Comparison of ENCODE assay signal across 26 mouse cellular contexts in genomic region chr14:72141136-72141535, GRCm38 (mm10).
DNase-seq lines count a peak whose midpoint lies in the region; ATAC-seq and TF ChIP-seq lines count a peak whose summit lies in the region.
"Had no signal": no experiment of that assay in that cellular context is flagged by ENCODE, and none has a peak within 500 bp of the region (broad histone marks: within the 10 kb centered on the region; RNA-seq: fewer than 3 reads in every experiment).

No protein-coding gene starts in this region.

- peaks cover 7% of the 10 kb centered on the region; the same call in 1 of the 2 replicates for H3K4me1 ChIP-seq in forebrain, embryonic 14.5 days (ENCODE audit: control insufficient read depth, insufficient read depth, low read length)
- H3K4me1 ChIP-seq in forebrain, embryonic 13.5 days, result peaks cover 11% of the 10 kb centered on the region
- H3K4me1 ChIP-seq in hindbrain, postnatal 0 days (ENCODE audit: insufficient read depth, low read length), result peaks cover 7% of the 10 kb centered on the region; the same call in 1 of the 2 replicates
- peaks cover 7% of the 10 kb centered on the region for H3K4me1 ChIP-seq in hindbrain, embryonic 10.5 days (replicated peaks)
- H3K4me1 ChIP-seq in midbrain, postnatal 0 days (ENCODE audit: insufficient read depth, low read length), result no peaks in the 10 kb centered on the region
- H3K4me1 ChIP-seq in midbrain, embryonic 15.5 days, result peaks cover 10% of the 10 kb centered on the region
- peaks cover 11% of the 10 kb centered on the region for H3K4me1 ChIP-seq in forebrain, embryonic 12.5 days
- H3K4me1 ChIP-seq: embryonic facial prominence, embryonic 12.5 days; embryonic facial prominence, embryonic 15.5 days had no signal

- H3K27me3 ChIP-seq in forebrain, embryonic 14.5 days (replicated peaks; ENCODE audit: control insufficient read depth, insufficient read depth, low read length), result no peaks in the 10 kb centered on the region
- H3K27me3 ChIP-seq in forebrain, embryonic 13.5 days, result no peaks in the 10 kb centered on the region
- H3K27me3 ChIP-seq in hindbrain, postnatal 0 days (ENCODE audit: insufficient read depth, low read length), result no peaks in the 10 kb centered on the region
- H3K27me3 ChIP-seq in hindbrain, embryonic 10.5 days (ENCODE audit: insufficient read depth, poor library complexity, severe bottlenecking), result no peaks in the 10 kb centered on the region
- H3K27me3 ChIP-seq in midbrain, postnatal 0 days (ENCODE audit: insufficient read depth, low read length), result no peaks in the 10 kb centered on the region; the same call in 1 of the 2 replicates
- no peaks in the 10 kb centered on the region for H3K27me3 ChIP-seq in midbrain, embryonic 15.5 days (replicated peaks)
- peaks cover 6% of the 10 kb centered on the region; the same call in 1 of the 2 replicates for H3K27me3 ChIP-seq in forebrain, embryonic 12.5 days
- H3K27me3 ChIP-seq: embryonic facial prominence, embryonic 12.5 days; embryonic facial prominence, embryonic 15.5 days; heart, embryonic 12.5 days; heart, embryonic 15.5 days; hindbrain, embryonic 12.5 days had no signal

- H3K9me3 ChIP-seq in forebrain, embryonic 14.5 days (replicated peaks; ENCODE audit: control insufficient read depth, low read length), result no peaks in the 10 kb centered on the region
- H3K9me3 ChIP-seq in forebrain, embryonic 13.5 days (replicated peaks), result no peaks in the 10 kb centered on the region
- no peaks in the 10 kb centered on the region for H3K9me3 ChIP-seq in hindbrain, postnatal 0 days (ENCODE audit: low read length)
- H3K9me3 ChIP-seq in hindbrain, embryonic 10.5 days, result no peaks in the 10 kb centered on the region
- no peaks in the 10 kb centered on the region for H3K9me3 ChIP-seq in midbrain, postnatal 0 days (ENCODE audit: low read length)
- no peaks in the 10 kb centered on the region for H3K9me3 ChIP-seq in midbrain, embryonic 15.5 days
- no peaks in the 10 kb centered on the region for H3K9me3 ChIP-seq in forebrain, embryonic 12.5 days
- H3K9me3 ChIP-seq: embryonic facial prominence, embryonic 12.5 days; embryonic facial prominence, embryonic 15.5 days; heart, embryonic 15.5 days; hindbrain, embryonic 12.5 days had no signal

- DNase-seq in forebrain, embryonic 14.5 days (ENCODE audit: low spot score), result peak; percentile 27
- DNase-seq in hindbrain, postnatal 0 days (ENCODE audit: low spot score), result peak; percentile 67
- no peak for DNase-seq in hindbrain, embryonic 10.5 days (ENCODE audit: low spot score)
- DNase-seq in midbrain, postnatal 0 days (ENCODE audit: low spot score), result peak; percentile 77
- DNase-seq: adrenal gland, adult 2 months; adrenal gland, postnatal 14 days; B cell, adult 2 months; cerebellum, adult 11-12 months; cerebellum, adult 9-10 months; cerebellum, postnatal 25 days; forebrain, postnatal 0 days; gastrocnemius, adult 2 months; gastrocnemius, postnatal 14 days; heart, adult 18-20 months; heart, postnatal 10 days; heart, postnatal 4 days had no signal

- WGBS in forebrain, embryonic 14.5 days, result 25% methylated on average over 4 of the region's 4 CpGs
- 38% methylated on average over 4 of the region's 4 CpGs for WGBS in forebrain, embryonic 13.5 days
- 40% methylated on average over 4 of the region's 4 CpGs for WGBS in hindbrain, postnatal 0 days
- 87% methylated on average over 4 of the region's 4 CpGs for WGBS in hindbrain, embryonic 10.5 days
- WGBS in midbrain, postnatal 0 days, result 63% methylated on average over 4 of the region's 4 CpGs
- WGBS in midbrain, embryonic 15.5 days, result 46% methylated on average over 4 of the region's 4 CpGs
- 58% methylated on average over 4 of the region's 4 CpGs for WGBS in forebrain, embryonic 12.5 days

- H3K4me3 ChIP-seq in forebrain, embryonic 14.5 days (ENCODE audit: low read depth, low read length), result no peak overlapping the region
- no peak overlapping the region for H3K4me3 ChIP-seq in forebrain, embryonic 13.5 days
- no peak overlapping the region for H3K4me3 ChIP-seq in hindbrain, postnatal 0 days (ENCODE audit: low read length)
- H3K4me3 ChIP-seq in hindbrain, embryonic 10.5 days, result no peak overlapping the region
- H3K4me3 ChIP-seq in midbrain, postnatal 0 days (ENCODE audit: low read depth, low read length), result no peak overlapping the region
- no peak overlapping the region for H3K4me3 ChIP-seq in midbrain, embryonic 15.5 days
- H3K4me3 ChIP-seq in forebrain, embryonic 12.5 days (replicated peaks), result no peak overlapping the region
- H3K4me3 ChIP-seq: embryonic facial prominence, embryonic 12.5 days; embryonic facial prominence, embryonic 15.5 days; gastrocnemius, adult 2 months; heart, embryonic 12.5 days; heart, embryonic 15.5 days; hindbrain, embryonic 12.5 days had no signal

- no peak for TF ChIP-seq CTCF in hindbrain, postnatal 0 days (IDR thresholded peaks at IDR 0.05; ENCODE audit: low read depth)
- no peak for TF ChIP-seq CTCF in midbrain, postnatal 0 days (IDR thresholded peaks at IDR 0.05)

- ATAC-seq in forebrain, embryonic 14.5 days, result no peak
- ATAC-seq in forebrain, embryonic 13.5 days, result no peak
- ATAC-seq in hindbrain, postnatal 0 days, result peak; percentile 75
- ATAC-seq in midbrain, postnatal 0 days (ENCODE audit: low FRiP score), result no peak
- ATAC-seq in midbrain, embryonic 15.5 days (replicated peaks), result no peak
- ATAC-seq in forebrain, embryonic 12.5 days (ENCODE audit: low FRiP score), result no peak
- ATAC-seq: forebrain, postnatal 0 days; intestine, postnatal 0 days had no signal

- no peak overlapping the region for H3K27ac ChIP-seq in forebrain, embryonic 14.5 days (ENCODE audit: low read depth, low read length)
- H3K27ac ChIP-seq in forebrain, embryonic 13.5 days, result no peak overlapping the region
- H3K27ac ChIP-seq in hindbrain, postnatal 0 days, result no peak overlapping the region
- H3K27ac ChIP-seq in hindbrain, embryonic 10.5 days, result no peak overlapping the region
- no peak overlapping the region for H3K27ac ChIP-seq in midbrain, postnatal 0 days (ENCODE audit: low read depth, low read length)
- no peak overlapping the region for H3K27ac ChIP-seq in midbrain, embryonic 15.5 days
- no peak overlapping the region for H3K27ac ChIP-seq in forebrain, embryonic 12.5 days
- H3K27ac ChIP-seq: embryonic facial prominence, embryonic 12.5 days; embryonic facial prominence, embryonic 15.5 days; gastrocnemius, adult 2 months; heart, embryonic 15.5 days; hindbrain, embryonic 12.5 days had no signal

- H3K9ac ChIP-seq in forebrain, embryonic 14.5 days (ENCODE audit: low read length), result no peak overlapping the region
- no peak overlapping the region for H3K9ac ChIP-seq in forebrain, embryonic 13.5 days
- no peak overlapping the region for H3K9ac ChIP-seq in hindbrain, postnatal 0 days (replicated peaks; ENCODE audit: low read length)
- H3K9ac ChIP-seq in midbrain, postnatal 0 days (replicated peaks; ENCODE audit: low read length, poor library complexity, severe bottlenecking), result no peak overlapping the region
- H3K9ac ChIP-seq in midbrain, embryonic 15.5 days, result no peak overlapping the region
- H3K9ac ChIP-seq in forebrain, embryonic 12.5 days, result no peak overlapping the region
- H3K9ac ChIP-seq: embryonic facial prominence, embryonic 12.5 days; embryonic facial prominence, embryonic 15.5 days; forebrain, postnatal 0 days; heart, embryonic 12.5 days; heart, embryonic 15.5 days; hindbrain, embryonic 12.5 days had no signal

- no peak overlapping the region for H3K4me2 ChIP-seq in forebrain, embryonic 14.5 days (ENCODE audit: low read length)
- H3K4me2 ChIP-seq in forebrain, embryonic 13.5 days, result no peak overlapping the region
- H3K4me2 ChIP-seq in hindbrain, postnatal 0 days (ENCODE audit: low read depth, low read length), result no peak overlapping the region
- H3K4me2 ChIP-seq in midbrain, postnatal 0 days (ENCODE audit: low read depth, low read length, poor library complexity, severe bottlenecking), result no peak overlapping the region
- no peak overlapping the region for H3K4me2 ChIP-seq in midbrain, embryonic 15.5 days
- H3K4me2 ChIP-seq in forebrain, embryonic 12.5 days, result no peak overlapping the region
- H3K4me2 ChIP-seq: embryonic facial prominence, embryonic 12.5 days; embryonic facial prominence, embryonic 15.5 days; heart, embryonic 12.5 days; heart, embryonic 15.5 days; hindbrain, embryonic 12.5 days had no signal

- no peaks in the 10 kb centered on the region for H3K36me3 ChIP-seq in forebrain, embryonic 14.5 days (ENCODE audit: control insufficient read depth, insufficient read depth, low read length)
- no peaks in the 10 kb centered on the region for H3K36me3 ChIP-seq in forebrain, embryonic 13.5 days (ENCODE audit: poor library complexity, severe bottlenecking)
- no peaks in the 10 kb centered on the region for H3K36me3 ChIP-seq in hindbrain, postnatal 0 days (ENCODE audit: insufficient read depth, low read length)
- H3K36me3 ChIP-seq in hindbrain, embryonic 10.5 days, result no peaks in the 10 kb centered on the region
- H3K36me3 ChIP-seq in midbrain, postnatal 0 days (ENCODE audit: insufficient read depth, low read length), result no peaks in the 10 kb centered on the region
- H3K36me3 ChIP-seq in midbrain, embryonic 15.5 days (replicated peaks), result no peaks in the 10 kb centered on the region
- H3K36me3 ChIP-seq in forebrain, embryonic 12.5 days (replicated peaks), result no peaks in the 10 kb centered on the region
- H3K36me3 ChIP-seq: embryonic facial prominence, embryonic 12.5 days; embryonic facial prominence, embryonic 15.5 days; G1E; heart, embryonic 12.5 days; heart, embryonic 15.5 days; hindbrain, embryonic 12.5 days had no signal
